Mouse (Mus musculus) C2C12 (cell line): ENCODE results near the gene Gm37240.

ENCODE experiments used
- CTCF ChIP-seq: IDR thresholded peaks from one replicate; pipeline ENCODE4 v1.5.1; 2011; ENCODE audit not compliant: control insufficient read depth, insufficient read depth, insufficient read length
- FOSL1 ChIP-seq: IDR thresholded peaks from one replicate; pipeline ENCODE4 v1.8.0; 2011; ENCODE audit warnings: mild to moderate bottlenecking, low read length; ENCODE audit not compliant: poor library complexity, insufficient read depth, severe bottlenecking
- MAX ChIP-seq: IDR thresholded peaks from one replicate; pipeline ENCODE4 v1.6.1; 2011; ENCODE audit warnings: mild to moderate bottlenecking, control low read depth
- MYOG ChIP-seq: IDR thresholded peaks from one replicate; pipeline ENCODE4 v1.6.1; 2011; ENCODE audit not compliant: control insufficient read depth, insufficient read length; ENCODE audit errors: extremely low read depth
- USF1 ChIP-seq: IDR thresholded peaks from one replicate; pipeline ENCODE4 v1.6.1; 2011; ENCODE audit warnings: low read depth, mild to moderate bottlenecking, control low read depth, moderate library complexity

- TF ChIP-seq CTCF (no peak), MAX (no peak), USF1 (no peak), MYOG (no peak), FOSL1 (no peak)
These were observed 674.5 kb downstream of the Gm37240 start for GRCm38 (mm10) chr3:85212751-85213350.
